Mouse (Mus musculus) left cerebral cortex, adult 6 months (tissue): ENCODE results near the gene Pycr2. TPM values are rescaled to one million over a fixed set of nuclear protein-coding genes. Genes with fewer than 3 reads are reported as not detected.

Experiments
- long read RNA-seq, 2 experiments: library from polyadenylated mRNA; unstranded; transcript quantifications; one replicate each; pipeline ENCODE4 v2.0.0; 2019 to 2020
- polyA plus RNA-seq: library from polyadenylated mRNA; unstranded; fragments of <200 nt; fragmentation: Nextera tagmentation; gene quantifications from 2 replicates; pipeline ENCODE4 v1.2.3, GENCODE M21; 2021

Pycr2 gene
- polyA plus RNA-seq, result 65.0 and 74.7 TPM in 2 replicates
- long read RNA-seq, experiment 1, transcript Pycr2-201 (7 exons, 1,580 nt), result major isoform, 353 of 389 reads
- long read RNA-seq, experiment 1, partial matches to known transcripts, result 11 of 389 reads
- long read RNA-seq, experiment 1, other reads (novel, unspliced or antisense), result 25 of 389 reads
- long read RNA-seq, experiment 2, transcript Pycr2-201 (7 exons, 1,580 nt), result major isoform, 114 of 129 reads
- long read RNA-seq, experiment 2, partial matches to known transcripts, result 7 of 129 reads
- long read RNA-seq, experiment 2, other reads (novel, unspliced or antisense), result 8 of 129 reads

DNA sequence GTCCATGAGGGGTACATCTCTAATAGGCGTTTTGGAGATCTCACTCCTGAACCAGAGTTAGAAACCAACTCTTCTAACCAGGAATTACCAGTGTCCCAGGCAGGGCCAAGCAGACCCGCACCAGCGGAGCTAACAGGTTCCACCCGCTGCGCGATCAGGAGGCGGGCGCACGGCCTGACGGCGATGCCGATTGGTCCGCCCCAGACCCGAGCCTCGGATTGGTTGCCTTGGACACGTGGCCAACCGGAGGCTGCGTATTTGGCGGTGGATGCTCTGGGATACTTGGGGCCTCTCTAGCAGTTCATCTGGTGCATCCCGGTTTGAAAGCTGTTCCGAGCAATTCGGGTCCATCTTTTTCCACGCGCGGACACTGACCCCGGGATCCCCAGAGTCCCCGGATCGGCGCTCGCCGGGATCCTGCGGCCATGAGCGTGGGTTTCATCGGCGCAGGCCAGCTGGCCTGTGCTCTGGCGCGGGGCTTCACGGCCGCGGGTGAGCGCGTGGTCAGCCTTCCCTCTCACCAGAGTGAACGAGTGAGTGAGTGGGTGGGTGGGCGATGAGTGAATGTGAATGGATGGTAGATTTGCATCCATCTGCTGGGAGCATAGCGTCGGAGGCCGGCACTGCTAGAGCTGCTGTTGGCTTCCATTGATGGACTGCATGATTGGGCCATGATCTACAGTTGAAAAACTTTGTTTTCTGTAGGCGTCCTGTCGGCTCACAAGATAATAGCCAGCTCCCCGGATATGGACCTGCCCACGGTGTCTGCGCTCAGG, at the start of gene Pycr2:
Gene Pycr2, plus strand, starts transcription at position 255 of the 776 bp plus-strand sequence.

DNA sequence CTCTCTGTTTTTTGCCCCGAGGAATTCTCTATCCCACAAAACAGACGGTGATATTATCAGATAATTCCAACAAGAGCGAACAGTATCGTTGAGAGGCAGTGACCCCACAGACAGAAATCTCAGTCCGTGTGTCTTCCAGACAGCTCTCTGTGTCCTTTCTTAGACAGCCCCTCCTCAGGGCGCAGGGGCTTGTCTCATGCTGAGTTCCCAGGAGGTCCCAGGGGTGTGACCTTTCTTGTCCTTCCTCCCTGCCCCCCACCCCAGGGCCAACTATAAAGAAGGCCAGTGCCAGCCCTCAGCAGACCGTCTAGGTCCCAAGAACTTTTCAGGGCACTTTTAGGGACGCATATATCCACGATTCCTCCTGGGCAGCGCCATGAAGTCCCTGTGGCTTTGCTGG, 11.3 kb upstream of the Pycr2 start, which contains the start of gene Lefty2:
Gene Lefty2, plus strand, starts transcription at position 301 of the 400 bp plus-strand sequence.

DNA sequence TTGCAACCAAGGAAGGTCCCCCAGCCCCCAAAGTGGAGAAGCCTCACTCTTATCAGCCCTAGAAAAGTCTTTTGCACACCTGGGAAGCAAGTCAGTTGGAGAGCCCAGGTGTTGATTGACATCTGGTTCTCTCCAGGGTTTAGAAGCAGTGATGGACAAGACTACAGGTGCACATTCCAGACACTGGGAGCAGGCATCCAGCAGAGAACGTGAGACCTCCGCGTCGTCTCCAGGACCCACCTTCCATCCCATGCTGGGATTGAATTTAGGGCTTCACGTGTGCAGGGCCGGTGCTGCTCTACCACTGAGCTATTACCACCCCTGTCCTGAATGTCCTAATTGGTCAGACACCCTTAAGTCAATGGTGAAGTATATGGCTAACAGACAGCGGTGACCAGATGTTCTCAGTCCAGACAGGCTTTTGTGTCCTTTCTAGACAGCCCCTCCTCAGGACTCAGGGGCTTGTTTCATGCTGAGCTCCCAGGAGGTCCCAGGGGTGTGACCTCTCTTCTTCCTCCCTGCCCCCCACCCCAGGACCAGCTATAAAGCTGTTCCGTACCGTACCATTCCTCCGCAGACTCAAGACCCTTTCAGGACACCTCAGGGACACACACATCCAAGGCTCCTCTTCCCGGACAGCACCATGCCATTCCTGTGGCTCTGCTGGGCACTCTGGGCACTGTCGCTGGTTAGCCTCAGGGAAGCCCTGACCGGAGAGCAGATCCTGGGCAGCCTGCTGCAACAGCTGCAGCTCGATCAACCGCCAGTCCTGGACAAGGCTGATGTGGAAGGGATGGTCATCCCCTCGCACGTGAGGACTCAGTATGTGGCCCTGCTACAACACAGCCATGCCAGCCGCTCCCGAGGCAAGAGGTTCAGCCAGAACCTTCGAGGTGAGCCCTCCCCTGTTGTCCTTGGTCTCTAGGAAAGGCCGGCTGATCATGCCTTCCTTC, 30.6 kb downstream of the Pycr2 start, which contains the start of gene Lefty1:
Gene Lefty1, plus strand, starts transcription at position 556 of the 953 bp plus-strand sequence.

DNA sequence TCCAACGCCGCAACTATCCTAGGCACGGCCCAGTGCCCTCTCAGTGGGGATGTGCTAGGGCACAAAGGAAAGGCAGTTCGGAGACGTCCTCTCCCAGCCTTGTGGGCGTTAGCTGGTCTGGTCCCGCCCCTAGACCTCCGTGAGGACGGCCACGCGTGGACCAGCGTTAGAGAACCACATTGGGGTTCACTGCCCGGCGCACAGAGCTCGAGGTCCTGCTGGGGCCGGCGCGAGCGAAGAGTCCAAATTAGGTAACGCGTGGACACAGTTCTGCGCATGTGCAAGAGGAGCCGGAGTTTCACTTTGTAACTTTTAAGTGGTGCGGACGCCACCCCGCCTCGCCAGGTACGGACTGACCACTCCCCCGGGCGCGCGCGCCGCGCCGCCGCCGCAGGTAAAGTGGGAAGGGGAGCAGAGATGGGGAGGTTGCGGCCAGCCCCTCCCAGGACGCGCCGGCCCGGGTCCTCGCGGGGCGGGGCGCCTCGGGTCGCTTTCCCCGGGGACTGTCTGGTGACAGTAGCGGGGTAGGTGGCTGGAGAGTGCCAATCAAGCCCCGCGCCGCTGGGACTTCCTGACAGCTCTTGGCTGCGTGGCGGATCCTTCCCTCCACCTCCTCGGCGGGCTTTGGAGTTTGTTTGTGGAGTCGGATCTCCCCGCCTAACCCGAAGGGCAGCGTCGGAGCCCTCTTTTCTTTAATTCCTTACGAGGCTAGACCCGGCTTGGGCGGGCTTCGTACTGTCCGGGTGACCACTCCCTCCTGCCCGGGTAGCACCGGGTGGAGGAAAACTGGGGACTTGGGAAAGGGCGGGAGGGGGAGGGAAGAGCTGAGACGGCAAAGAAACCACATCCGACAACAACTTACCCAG, 38.3 kb downstream of the Pycr2 start, which contains the start of gene Tmem63a:
Gene Tmem63a, plus strand, starts transcription at position 179 of the 866 bp plus-strand sequence.

Other genes starting within 250 kb of the Pycr2 start
- gene Mixl1, start 207.3 kb upstream of the Pycr2 start, polyA plus RNA-seq, result not detected in 2 replicates
- gene Acbd3, start 178.2 kb upstream of the Pycr2 start, polyA plus RNA-seq, result 6.0 TPM in 2 replicates
- gene H3f3a, start 90.3 kb upstream of the Pycr2 start, polyA plus RNA-seq, result 246 and 299 TPM in 2 replicates
- 13.4 and 16.2 TPM in 2 replicates for gene Sde2, start 53.2 kb upstream of the Pycr2 start, polyA plus RNA-seq
- gene Lefty2, start 11.2 kb upstream of the Pycr2 start, polyA plus RNA-seq, result 0.28 and 0.59 TPM in 2 replicates
- 2.5 and 2.7 TPM in 2 replicates for gene Lefty1, start 30.7 kb downstream of the Pycr2 start, polyA plus RNA-seq
- 18.8 and 20.1 TPM in 2 replicates for gene Tmem63a, start 38.1 kb downstream of the Pycr2 start, polyA plus RNA-seq
- 15.9 and 21.4 TPM in 2 replicates for gene Ephx1, start 116.6 kb downstream of the Pycr2 start, polyA plus RNA-seq
- gene 9130409I23Rik, start 146.9 kb downstream of the Pycr2 start, polyA plus RNA-seq, result not detected in 2 replicates
- gene Nvl, start 239.9 kb downstream of the Pycr2 start, polyA plus RNA-seq, result 6.7 and 12.6 TPM in 2 replicates
- 47.2 and 53.3 TPM in 2 replicates for gene Cnih4, start 240.4 kb downstream of the Pycr2 start, polyA plus RNA-seq